Mouse (Mus musculus) hindbrain, embryonic 14.5 days (tissue): ENCODE data around the gene Kbtbd4. TPM values are rescaled to one million over a fixed set of nuclear protein-coding genes. Genes with fewer than 3 reads are reported as not detected.

Experiments used
- ATAC-seq: fragments of 200-750 bp; cut with Nextera tagmentation; 2 replicates; pipeline ENCODE4 v1.8.0; 2017; ENCODE audit warnings: moderate number of reproducible peaks, mild to moderate bottlenecking, moderate TSS enrichment, moderate library complexity; ENCODE audit not compliant: low FRiP score
- DNase-seq: peaks from one replicate; pipeline ENCODE4 v3.0.0-alpha.2; 2015; ENCODE audit warnings: low spot score
- H3K27ac ChIP-seq: fragments of 300-500 bp; sonication (generic); 2 replicates; pipeline ENCODE4 v1.5.1; 2014; ENCODE audit warnings: mild to moderate bottlenecking, moderate library complexity
- H3K27me3 ChIP-seq: fragments of 300-500 bp; sonication (generic); 2 replicates; pipeline ENCODE4 v1.6.1; 2014; ENCODE audit warnings: mild to moderate bottlenecking, low read length, mixed read lengths; ENCODE audit not compliant: control insufficient read depth, insufficient read depth
- H3K36me3 ChIP-seq: fragments of 300-500 bp; sonication (generic); replicated peaks from 2 replicates; pipeline ENCODE4 v1.6.1; 2014; ENCODE audit not compliant: control insufficient read depth, insufficient read depth
- H3K4me1 ChIP-seq: fragments of 300-500 bp; sonication (generic); replicated peaks from 2 replicates; pipeline ENCODE4 v1.6.1; 2014; ENCODE audit warnings: antibody characterized with exemption, low read length, mixed read lengths; ENCODE audit not compliant: control insufficient read depth, insufficient read depth
- H3K4me2 ChIP-seq: fragments of 300-500 bp; sonication (generic); replicated peaks from 2 replicates; pipeline ENCODE4 v1.6.1; 2014; ENCODE audit warnings: mild to moderate bottlenecking, moderate library complexity
- H3K4me3 ChIP-seq: fragments of 300-500 bp; sonication (generic); replicated peaks from 2 replicates; pipeline ENCODE4 v1.5.1; 2014; ENCODE audit warnings: mild to moderate bottlenecking, low read length
- H3K9ac ChIP-seq: fragments of 300-500 bp; sonication (generic); 2 replicates; pipeline ENCODE4 v1.6.1; 2014
- H3K9me3 ChIP-seq: fragments of 300-500 bp; sonication (generic); 2 replicates; pipeline ENCODE4 v1.6.1; 2016; ENCODE audit warnings: low read length; ENCODE audit not compliant: control insufficient read depth
- WGBS: fragments of 180-500 bp; shearing (Covaris S2); extraction: QIAGEN DNeasy Blood & Tissue Kit; methylation state at CpG from one replicate; pipeline ENCODE4 v1.1.7; 2014; 5-methylcytosine and 5-hydroxymethylcytosine counted together
- polyA plus RNA-seq: library from polyadenylated mRNA; unstranded; fragments of >200 nt; fragmentation: Nextera tagmentation; extraction: Ambion mirVana; gene quantifications from 2 replicates; pipeline ENCODE4 v1.2.1, GENCODE M21; 2014

The Kbtbd4 gene
- polyA plus RNA-seq, 1 experiment from 2014 or later: 45.5 TPM

DNA sequence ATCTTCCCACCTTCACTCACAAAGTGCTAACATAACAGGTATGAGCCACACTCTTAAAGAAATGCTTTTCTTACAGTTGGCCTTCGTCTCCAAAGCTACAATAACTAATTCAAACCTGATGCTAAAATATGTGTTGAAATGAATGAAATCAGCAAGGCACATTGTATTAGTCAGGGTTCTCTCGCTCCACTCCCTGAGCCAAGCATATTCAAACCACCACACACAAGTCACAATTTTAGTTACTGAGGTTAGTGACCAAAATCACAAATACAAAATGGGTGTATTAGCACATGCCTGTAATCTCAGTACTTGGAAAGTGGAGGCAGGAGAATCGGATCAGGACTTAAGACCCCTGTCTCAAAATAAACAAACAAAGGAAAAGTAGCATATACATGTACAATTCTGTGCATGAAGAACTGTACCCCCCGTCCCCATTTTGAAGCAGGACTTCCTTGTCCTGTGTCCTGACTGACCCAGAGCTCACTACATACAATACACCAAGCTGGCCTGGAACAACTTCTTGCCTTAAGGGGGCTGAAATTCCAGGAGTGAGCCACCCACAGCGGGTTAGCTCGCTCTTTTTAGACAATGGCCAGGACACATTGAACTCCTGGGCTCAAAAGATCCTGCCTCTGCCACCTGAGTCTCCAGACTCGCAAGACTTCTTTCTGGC lies 12.2 kb downstream of the Kbtbd4 start:
- Histone ChIP-seq H3K4me2 (peak overlapping the region; percentile 78), H3K9me3 (no peaks in the 10 kb centered on the region), H3K4me3 (peak overlapping the region; percentile 70), H3K4me1 (peaks cover 34% of the 10 kb centered on the region), H3K27me3 (no peaks in the 10 kb centered on the region), H3K27ac (peak overlapping the region; percentile 93), H3K36me3 (peaks cover 26% of the 10 kb centered on the region), H3K9ac (peak overlapping the region; percentile 98)
- 32% methylated on average over 7 of the region's 7 CpGs for WGBS
- DNase-seq (no peak), ATAC-seq (0 out of 2 replicates have a peak, but pooled peaks have one; percentile 2)

GRCm38 (mm10) chr2:90917233-90917998 lies 12.9 kb downstream of the Kbtbd4 start:
- Histone ChIP-seq H3K36me3 (peaks cover 21% of the 10 kb centered on the region), H3K4me3 (peak overlapping the region; percentile 70), H3K9ac (peak overlapping the region; percentile 98), H3K27ac (peak overlapping the region; percentile 93), H3K27me3 (no peaks in the 10 kb centered on the region), H3K4me1 (peaks cover 34% of the 10 kb centered on the region), H3K4me2 (peak overlapping the region; percentile 78), H3K9me3 (no peaks in the 10 kb centered on the region)
- WGBS: under 1% methylated on average over 71 of the region's 73 CpGs
- ATAC-seq: peak; percentile 82
- peak; percentile 60 for DNase-seq

DNA sequence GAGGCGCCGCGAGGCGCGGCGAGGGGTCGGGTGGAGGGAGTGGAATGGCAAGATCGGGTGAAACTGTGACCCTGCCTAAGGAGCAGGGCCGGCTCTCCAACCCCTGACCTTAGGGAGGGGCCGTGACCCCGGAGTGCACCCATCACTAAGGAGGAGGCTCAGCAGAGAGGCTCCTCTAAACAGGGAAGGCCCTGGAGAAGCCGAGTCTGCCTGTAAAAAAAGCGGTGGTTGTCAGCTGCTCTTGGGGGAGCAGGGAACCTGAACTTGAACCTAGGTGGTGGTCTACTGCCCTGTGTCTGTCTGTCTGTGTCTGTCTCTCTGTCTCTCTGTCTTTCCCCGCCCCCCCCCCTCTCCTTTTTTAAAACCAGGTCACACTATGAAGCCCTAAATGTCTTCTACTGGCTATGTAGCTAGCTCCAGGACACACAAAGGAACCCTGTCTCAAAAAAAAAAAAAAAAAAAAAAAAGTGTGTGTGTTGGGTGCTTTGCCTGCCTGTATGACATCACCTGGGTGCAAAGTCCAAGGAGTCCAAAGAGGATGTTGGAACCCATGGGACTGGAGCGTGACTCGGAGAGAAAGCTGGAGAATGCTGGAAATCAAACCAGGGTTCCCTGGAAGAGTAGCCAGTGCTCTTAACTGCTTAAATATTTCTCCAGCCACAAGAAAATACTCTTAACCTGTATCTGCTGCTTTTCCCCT lies 13.6 kb downstream of the Kbtbd4 start:
- ATAC-seq: peak; percentile 63

DNA sequence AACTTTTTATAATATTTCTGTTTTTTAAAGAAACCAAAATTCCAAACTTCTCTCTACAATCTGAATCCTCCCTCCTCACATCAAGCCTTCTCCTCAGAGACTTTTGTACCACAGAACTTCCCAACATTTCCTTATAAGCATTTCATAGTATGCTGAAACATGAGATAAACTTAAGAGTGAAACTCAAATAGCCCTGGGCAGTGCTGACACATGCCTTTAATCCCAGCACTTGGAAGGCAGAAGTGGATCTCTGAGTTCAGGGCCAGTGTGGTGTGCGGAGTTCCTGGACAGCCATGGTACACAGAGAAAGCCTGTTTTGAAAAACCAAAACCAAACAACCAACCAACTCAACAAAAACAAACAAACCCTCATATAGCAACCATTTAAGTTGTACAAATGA lies 16.6 kb downstream of the Kbtbd4 start:
- WGBS: 94% methylated on average over 1 of the region's 1 CpGs
- ATAC-seq: no peak
- H3K9me3 ChIP-seq: no peaks in the 10 kb centered on the region
- no peak overlapping the region for H3K4me2 ChIP-seq
- peaks cover 18% of the 10 kb centered on the region for H3K4me1 ChIP-seq
- H3K4me3 ChIP-seq: no peak overlapping the region
- H3K9ac ChIP-seq: no peak overlapping the region
- no peak for DNase-seq
- no peaks in the 10 kb centered on the region for H3K36me3 ChIP-seq
- no peak overlapping the region for H3K27ac ChIP-seq
- H3K27me3 ChIP-seq: no peaks in the 10 kb centered on the region

More for the DNA sequence above, 13.6 kb downstream of the Kbtbd4 start:
- Histone ChIP-seq H3K4me1 (peaks cover 34% of the 10 kb centered on the region), H3K36me3 (peaks cover 14% of the 10 kb centered on the region), H3K4me3 (peak overlapping the region; percentile 70), H3K9me3 (no peaks in the 10 kb centered on the region), H3K4me2 (peak overlapping the region; percentile 78), H3K9ac (peak overlapping the region; percentile 98), H3K27me3 (no peaks in the 10 kb centered on the region), H3K27ac (peak overlapping the region; percentile 93)
- 12% methylated on average over 16 of the region's 16 CpGs for WGBS
- no peak for DNase-seq

- no peak overlapping the region for H3K9ac ChIP-seq
- no peaks in the 10 kb centered on the region for H3K9me3 ChIP-seq
- no peaks in the 10 kb centered on the region for H3K27me3 ChIP-seq
- H3K4me1 ChIP-seq: peaks cover 10% of the 10 kb centered on the region; the same call in 1 of the 2 replicates
- H3K4me3 ChIP-seq: no peak overlapping the region
- 93% methylated on average over 2 of the region's 2 CpGs for WGBS
- H3K36me3 ChIP-seq: no peaks in the 10 kb centered on the region
- no peak overlapping the region for H3K27ac ChIP-seq
- no peak overlapping the region for H3K4me2 ChIP-seq
- DNase-seq: no peak
- no peak for ATAC-seq
These were observed 18.1 kb downstream of the Kbtbd4 start for GRCm38 (mm10) chr2:90922636-90923035.

- no peak overlapping the region for H3K9ac ChIP-seq
- 87% methylated on average over 13 of the region's 13 CpGs for WGBS
- no peak overlapping the region for H3K4me2 ChIP-seq
- no peaks in the 10 kb centered on the region for H3K4me1 ChIP-seq
- no peaks in the 10 kb centered on the region for H3K36me3 ChIP-seq
- H3K9me3 ChIP-seq: no peaks in the 10 kb centered on the region
- no peak overlapping the region for H3K27ac ChIP-seq
- ATAC-seq: no peak
- no peaks in the 10 kb centered on the region for H3K27me3 ChIP-seq
- DNase-seq: no peak
- H3K4me3 ChIP-seq: no peak overlapping the region
These were observed 24.0 kb downstream of the Kbtbd4 start for GRCm38 (mm10) chr2:90928566-90928965.

GRCm38 (mm10) chr2:90931829-90932228 lies 27.3 kb downstream of the Kbtbd4 start:
- Histone ChIP-seq H3K9me3 (no peaks in the 10 kb centered on the region), H3K9ac (no peak overlapping the region), H3K36me3 (no peaks in the 10 kb centered on the region), H3K4me3 (no peak overlapping the region), H3K4me1 (no peaks in the 10 kb centered on the region), H3K27ac (no peak overlapping the region), H3K4me2 (no peak overlapping the region), H3K27me3 (no peaks in the 10 kb centered on the region)
- no peak for DNase-seq
- ATAC-seq: no peak
- 79% methylated on average over 8 of the region's 8 CpGs for WGBS

DNA sequence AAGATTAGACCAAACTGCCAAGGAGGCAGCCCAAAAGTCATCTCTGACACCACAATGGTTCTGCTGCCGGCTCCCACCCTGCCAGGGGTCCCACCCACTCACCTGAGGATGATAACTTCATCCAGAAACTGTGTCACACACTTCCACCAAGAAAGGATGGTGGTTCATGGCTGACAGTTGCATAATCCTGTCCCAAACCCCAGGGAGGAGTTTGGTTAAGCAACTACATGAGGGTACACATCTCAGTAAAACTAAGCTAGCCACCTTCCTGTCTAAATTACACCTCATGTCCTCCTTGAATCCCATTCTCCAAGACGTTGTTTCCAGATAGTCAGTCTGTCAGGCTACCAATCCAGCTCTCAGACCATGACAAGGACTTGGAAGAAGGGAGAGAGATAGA lies 27.7 kb downstream of the Kbtbd4 start:
- H3K4me3 ChIP-seq: no peak overlapping the region
- 80% methylated on average over 2 of the region's 2 CpGs for WGBS

GRCm38 (mm10) chr2:90938362-90938761 lies 33.8 kb downstream of the Kbtbd4 start:
- Histone ChIP-seq H3K9me3 (no peaks in the 10 kb centered on the region), H3K4me3 (no peak overlapping the region), H3K27me3 (no peaks in the 10 kb centered on the region), H3K9ac (no peak overlapping the region), H3K4me2 (no peak overlapping the region), H3K27ac (no peak overlapping the region), H3K36me3 (no peaks in the 10 kb centered on the region), H3K4me1 (peaks cover 20% of the 10 kb centered on the region)
- 82% methylated on average over 3 of the region's 3 CpGs for WGBS
- ATAC-seq (no peak), DNase-seq (no peak)

More for the DNA sequence above, 27.7 kb downstream of the Kbtbd4 start:
- Histone ChIP-seq H3K4me2 (no peak overlapping the region), H3K36me3 (no peaks in the 10 kb centered on the region), H3K27me3 (no peaks in the 10 kb centered on the region), H3K4me1 (no peaks in the 10 kb centered on the region), H3K9ac (no peak overlapping the region), H3K27ac (no peak overlapping the region), H3K9me3 (no peaks in the 10 kb centered on the region)
- DNase-seq: no peak
- ATAC-seq: no peak
